Mouse (Mus musculus) embryonic facial prominence, embryonic 11.5 days (tissue): Measurements from ENCODE around the gene 1700040F15Rik. TPM values are rescaled to one million over a fixed set of nuclear protein-coding genes. Genes with fewer than 3 reads are reported as not detected.
"Not testable (repeated sequence)": the region's sequence is repeated elsewhere in the genome, so short reads cannot be mapped to it uniquely, and the experiment has no call there.

Experiments
- ATAC-seq: fragments of 200-750 bp; cut with Nextera tagmentation; replicated peaks from 2 replicates; pipeline ENCODE4 v1.8.0; 2017; ENCODE audit warnings: low read depth; ENCODE audit not compliant: insufficient number of reproducible peaks, low FRiP score, low TSS enrichment
- DNase-seq: peaks from one replicate; pipeline ENCODE4 v3.0.0-alpha.2; 2015; ENCODE audit warnings: low spot score
- H3K27ac ChIP-seq: fragments of 300-500 bp; sonication (generic); replicated peaks from 2 replicates; pipeline ENCODE4 v1.5.1; 2014; ENCODE audit warnings: mild to moderate bottlenecking, low read depth, low read length, control low read depth
- H3K27me3 ChIP-seq: fragments of 300-500 bp; sonication (generic); 2 replicates; pipeline ENCODE4 v1.6.1; 2014; ENCODE audit warnings: mild to moderate bottlenecking, low read length, moderate library complexity, mixed read lengths; ENCODE audit not compliant: control insufficient read depth, insufficient read depth
- H3K36me3 ChIP-seq: fragments of 300-500 bp; sonication (generic); replicated peaks from 2 replicates; pipeline ENCODE4 v1.6.1; 2014; ENCODE audit warnings: low read depth, mild to moderate bottlenecking, low read length, moderate library complexity, mixed read lengths; ENCODE audit not compliant: control insufficient read depth, insufficient read depth
- H3K4me1 ChIP-seq: fragments of 300-500 bp; sonication (generic); 2 replicates; pipeline ENCODE4 v1.6.1; 2014; ENCODE audit warnings: low read length, mixed read lengths; ENCODE audit not compliant: control insufficient read depth, insufficient read depth
- H3K4me2 ChIP-seq: fragments of 300-500 bp; sonication (generic); 2 replicates; pipeline ENCODE4 v1.6.1; 2014; ENCODE audit warnings: low read depth, mild to moderate bottlenecking, control low read depth, low read length, moderate library complexity
- H3K4me3 ChIP-seq: fragments of 300-500 bp; sonication (generic); 2 replicates; pipeline ENCODE4 v1.5.1; 2014; ENCODE audit warnings: low read depth, low read length, control low read depth
- H3K9ac ChIP-seq: fragments of 300-500 bp; sonication (generic); replicated peaks from 2 replicates; pipeline ENCODE4 v1.6.1; 2014; ENCODE audit warnings: mild to moderate bottlenecking, control low read depth, low read length
- H3K9me3 ChIP-seq: fragments of 300-500 bp; sonication (generic); replicated peaks from 2 replicates; pipeline ENCODE4 v1.6.1; 2016; ENCODE audit warnings: mild to moderate bottlenecking, low read length, inconsistent platforms, mixed read lengths; ENCODE audit not compliant: control insufficient read depth
- WGBS: fragments of 180-500 bp; shearing (Covaris S2); extraction: QIAGEN DNeasy Blood & Tissue Kit; methylation state at CpG from one replicate; pipeline ENCODE4 v1.1.7; 2014; 5-methylcytosine and 5-hydroxymethylcytosine counted together
- polyA plus RNA-seq: library from polyadenylated mRNA; unstranded; fragments of >200 nt; fragmentation: Nextera tagmentation; extraction: Ambion mirVana; gene quantifications from 2 replicates; pipeline ENCODE4 v1.2.1, GENCODE M21; 2014

Gene 1700040F15Rik
- not detected in 2 replicates for polyA plus RNA-seq

- H3K4me3 ChIP-seq, H3K36me3 ChIP-seq, H3K27me3 ChIP-seq, H3K9ac ChIP-seq, ATAC-seq, H3K4me1 ChIP-seq, H3K27ac ChIP-seq, DNase-seq, H3K4me2 ChIP-seq, H3K9me3 ChIP-seq: not testable (repeated sequence)
- WGBS = no CpG with 5 or more reads among the region's 8 CpGs
Measured at GRCm38 (mm10) chrY:61101947-61102346, at the start of gene 1700040F15Rik. Gene 1700040F15Rik (plus strand): TSS chrY:61102247.
